Mouse (Mus musculus) hindbrain, postnatal 0 days (tissue): ENCODE data around the gene Psmc6. TPM values are rescaled to one million over a fixed set of nuclear protein-coding genes. Genes with fewer than 3 reads are reported as not detected.

Source experiments
- ATAC-seq: fragments of 200-750 bp; cut with Nextera tagmentation; 2 replicates; pipeline ENCODE4 v1.8.0; 2017; ENCODE audit warnings: mild to moderate bottlenecking, moderate TSS enrichment, moderate library complexity
- DNase-seq: peaks from one replicate; pipeline ENCODE4 v3.0.0-alpha.2; 2015; ENCODE audit warnings: low spot score
- H3K27ac ChIP-seq: fragments of 300-500 bp; sonication (generic); 2 replicates; pipeline ENCODE4 v1.5.1; 2014; ENCODE audit warnings: mild to moderate bottlenecking
- H3K27me3 ChIP-seq: fragments of 300-500 bp; sonication (generic); 2 replicates; pipeline ENCODE4 v1.6.1; 2014; ENCODE audit warnings: low read length, mixed read lengths; ENCODE audit not compliant: insufficient read depth
- H3K36me3 ChIP-seq: fragments of 300-500 bp; sonication (generic); 2 replicates; pipeline ENCODE4 v1.6.1; 2014; ENCODE audit warnings: low read length, mixed read lengths; ENCODE audit not compliant: insufficient read depth
- H3K4me1 ChIP-seq: fragments of 300-500 bp; sonication (generic); 2 replicates; pipeline ENCODE4 v1.6.1; 2014; ENCODE audit warnings: antibody characterized with exemption, low read length, mixed read lengths; ENCODE audit not compliant: insufficient read depth
- H3K4me2 ChIP-seq: fragments of 300-500 bp; sonication (generic); 2 replicates; pipeline ENCODE4 v1.6.1; 2014; ENCODE audit warnings: low read depth, mild to moderate bottlenecking, low read length, moderate library complexity, mixed read lengths
- H3K4me3 ChIP-seq: fragments of 300-500 bp; sonication (generic); 2 replicates; pipeline ENCODE4 v1.5.1; 2014; ENCODE audit warnings: low read length
- H3K9ac ChIP-seq: fragments of 300-500 bp; sonication (generic); replicated peaks from 2 replicates; pipeline ENCODE4 v1.6.1; 2014; ENCODE audit warnings: mild to moderate bottlenecking, low read length, moderate library complexity, mixed read lengths
- H3K9me3 ChIP-seq: fragments of 300-500 bp; sonication (generic); 2 replicates; pipeline ENCODE4 v1.6.1; 2016; ENCODE audit warnings: low read length, mixed read lengths
- CTCF ChIP-seq: IDR thresholded peaks from 2 replicates; pipeline ENCODE4 v1.5.1; 2016; ENCODE audit warnings: antibody characterized with exemption, control low read depth, low read depth
- WGBS: fragments of 180-500 bp; shearing (Covaris S2); extraction: QIAGEN DNeasy Blood & Tissue Kit; methylation state at CpG from one replicate; pipeline ENCODE4 v1.1.7; 2014; 5-methylcytosine and 5-hydroxymethylcytosine counted together
- polyA plus RNA-seq: library from polyadenylated mRNA; unstranded; fragments of >200 nt; fragmentation: Nextera tagmentation; extraction: Ambion mirVana; gene quantifications from 2 replicates; pipeline ENCODE4 v1.2.1, GENCODE M21; 2015
- total RNA-seq: library from RNA; depleted of rRNA; stranded (reverse); fragments of >200 nt; gene quantifications from 2 replicates; pipeline ENCODE4 v1.2.3, GENCODE M21; 2014; rRNA removed

The Psmc6 gene
- total and polyA plus RNA-seq, 2 experiments from 2014 or later: 65.0 to 136 TPM

GRCm38 (mm10) chr14:45378771-45379170 lies 49.2 kb downstream of the Psmc6 start:
- ATAC-seq: no peak
- DNase-seq: no peak
- no peak for TF ChIP-seq CTCF
- Histone ChIP-seq H3K4me3 (no peak overlapping the region), H3K36me3 (peaks cover 14% of the 10 kb centered on the region), H3K4me1 (no peaks in the 10 kb centered on the region), H3K9me3 (no peaks in the 10 kb centered on the region), H3K27ac (no peak overlapping the region), H3K4me2 (no peak overlapping the region), H3K9ac (no peak overlapping the region), H3K27me3 (no peaks in the 10 kb centered on the region)
- WGBS: 90% methylated on average over 3 of the region's 3 CpGs

- Histone ChIP-seq H3K9ac (no peak overlapping the region), H3K27ac (no peak overlapping the region), H3K4me1 (no peaks in the 10 kb centered on the region), H3K36me3 (peaks cover 14% of the 10 kb centered on the region), H3K4me2 (no peak overlapping the region), H3K27me3 (no peaks in the 10 kb centered on the region), H3K4me3 (no peak overlapping the region), H3K9me3 (no peaks in the 10 kb centered on the region)
- no peak for ATAC-seq
- no peak for TF ChIP-seq CTCF
- 74% methylated on average over 6 of the region's 6 CpGs for WGBS
- no peak for DNase-seq
These were observed 51.2 kb downstream of the Psmc6 start for GRCm38 (mm10) chr14:45380756-45381155.

- ATAC-seq (no peak), DNase-seq (no peak)
- Histone ChIP-seq H3K4me3 (no peak overlapping the region), H3K4me2 (no peak overlapping the region), H3K36me3 (peaks cover 14% of the 10 kb centered on the region), H3K4me1 (0 out of 2 replicates have a peak, but pooled peaks cover 4% of the 10 kb centered on the region), H3K9ac (no peak overlapping the region), H3K27me3 (no peaks in the 10 kb centered on the region), H3K27ac (no peak overlapping the region), H3K9me3 (no peaks in the 10 kb centered on the region)
- TF ChIP-seq CTCF: peak; percentile 44
- WGBS: 79% methylated on average over 4 of the region's 4 CpGs
These were observed 53.3 kb downstream of the Psmc6 start for GRCm38 (mm10) chr14:45382912-45383311.

- Histone ChIP-seq H3K9ac (no peak overlapping the region), H3K9me3 (no peaks in the 10 kb centered on the region), H3K36me3 (peaks cover 6% of the 10 kb centered on the region), H3K27me3 (no peaks in the 10 kb centered on the region), H3K4me3 (no peak overlapping the region), H3K4me2 (no peak overlapping the region), H3K4me1 (0 out of 2 replicates have a peak, but pooled peaks cover 5% of the 10 kb centered on the region), H3K27ac (no peak overlapping the region)
- no peak for TF ChIP-seq CTCF
- ATAC-seq: no peak
- DNase-seq: no peak
- 98% methylated on average over 2 of the region's 2 CpGs for WGBS
These were observed 56.0 kb downstream of the Psmc6 start for GRCm38 (mm10) chr14:45385596-45385995.

- Histone ChIP-seq H3K27ac (no peak overlapping the region), H3K4me1 (0 out of 2 replicates have a peak, but pooled peaks cover 5% of the 10 kb centered on the region), H3K36me3 (no peaks in the 10 kb centered on the region), H3K27me3 (no peaks in the 10 kb centered on the region), H3K4me2 (peak overlapping the region; percentile 63), H3K9ac (no peak overlapping the region; the same call in 1 of the 2 replicates), H3K4me3 (peak overlapping the region; percentile 73), H3K9me3 (no peaks in the 10 kb centered on the region)
- TF ChIP-seq CTCF: no peak
- DNase-seq (no peak), ATAC-seq (no peak)
- WGBS: 9% methylated on average over 2 of the region's 2 CpGs
These were observed 57.9 kb downstream of the Psmc6 start for GRCm38 (mm10) chr14:45387480-45387879.

- no peak for TF ChIP-seq CTCF
- Histone ChIP-seq H3K27ac (peak overlapping the region; percentile 83), H3K4me1 (0 out of 2 replicates have a peak, but pooled peaks cover 5% of the 10 kb centered on the region), H3K36me3 (no peaks in the 10 kb centered on the region), H3K4me2 (peak overlapping the region; percentile 63), H3K4me3 (peak overlapping the region; percentile 73), H3K9ac (peak overlapping the region; percentile 79), H3K27me3 (no peaks in the 10 kb centered on the region), H3K9me3 (no peaks in the 10 kb centered on the region)
- DNase-seq (peak; percentile 93), ATAC-seq (peak; percentile 98)
- WGBS: 1% methylated on average over 68 of the region's 71 CpGs
These were observed 59.0 kb downstream of the Psmc6 start for GRCm38 (mm10) chr14:45388345-45389181.

GRCm38 (mm10) chr14:45389194-45389593 lies 59.6 kb downstream of the Psmc6 start:
- peak overlapping the region; percentile 83 for H3K27ac ChIP-seq
- peak overlapping the region; percentile 73 for H3K4me3 ChIP-seq
- H3K9me3 ChIP-seq: no peaks in the 10 kb centered on the region
- no peak for DNase-seq
- no peaks in the 10 kb centered on the region for H3K27me3 ChIP-seq
- no peaks in the 10 kb centered on the region for H3K36me3 ChIP-seq
- 0 out of 2 replicates have a peak, but pooled peaks cover 5% of the 10 kb centered on the region for H3K4me1 ChIP-seq
- TF ChIP-seq CTCF: no peak
- WGBS: 14% methylated on average over 3 of the region's 3 CpGs
- H3K9ac ChIP-seq: peak overlapping the region; percentile 79
- H3K4me2 ChIP-seq: peak overlapping the region; percentile 63
- no peak; the same call in 1 of the 2 replicates for ATAC-seq

Other genes with a start within 250 kb of the Psmc6 start
- gene Gpr137c, start 110.1 kb upstream of the Psmc6 start, total RNA-seq: 61.4 and 72.2 TPM in 2 replicates
- 14.1 and 15.7 TPM in 2 replicates for gene Gpr137c, start 110.1 kb upstream of the Psmc6 start, polyA plus RNA-seq
- gene Txndc16, start 109.5 kb upstream of the Psmc6 start, total RNA-seq: 40.9 and 54.2 TPM in 2 replicates
- gene Txndc16, start 109.5 kb upstream of the Psmc6 start, polyA plus RNA-seq: 33.6 and 33.7 TPM in 2 replicates
- 15.7 and 18.7 TPM in 2 replicates for gene Ero1l, start 11.0 kb upstream of the Psmc6 start, total RNA-seq
- gene Ero1l, start 11.0 kb upstream of the Psmc6 start, polyA plus RNA-seq: 23.3 and 25.7 TPM in 2 replicates
- 20.7 and 22.7 TPM in 2 replicates for gene Styx, start 21.3 kb downstream of the Psmc6 start, total RNA-seq
- gene Styx, start 21.3 kb downstream of the Psmc6 start, polyA plus RNA-seq: 72.4 and 73.7 TPM in 2 replicates
- gene Gnpnat1, start 75.1 kb downstream of the Psmc6 start, total RNA-seq: 12.7 and 13.9 TPM in 2 replicates
- gene Gnpnat1, start 75.1 kb downstream of the Psmc6 start, polyA plus RNA-seq: 21.1 and 21.5 TPM in 2 replicates
- gene Fermt2, start 200.3 kb downstream of the Psmc6 start, total RNA-seq: 30.0 and 31.6 TPM in 2 replicates
- 76.4 and 89.4 TPM in 2 replicates for gene Fermt2, start 200.3 kb downstream of the Psmc6 start, polyA plus RNA-seq